Mouse (Mus musculus) granulocyte monocyte progenitor cell, adult 5-6 weeks (primary cell): Measurements from ENCODE around the gene Olfr1181. TPM values are rescaled to one million over a fixed set of nuclear protein-coding genes. Genes with fewer than 3 reads are reported as not detected.
"Not testable (repeated sequence)": the region's sequence is repeated elsewhere in the genome, so short reads cannot be mapped to it uniquely, and the experiment has no call there.

ENCODE experiments used
- ATAC-seq: replicated peaks from 2 replicates; pipeline ENCODE4 v1.8.0; 2016; ENCODE audit warnings: mild to moderate bottlenecking, moderate TSS enrichment, inconsistent platforms; ENCODE audit not compliant: poor library complexity, severe bottlenecking
- total RNA-seq, 2 experiments: library from RNA; stranded (forward) in 1 of 2; stranded (reverse) in 1 of 2; fragments of 200-712, 200-1000 nt in 1 of 2; fragments of >200 nt in 1 of 2; fragmentation: Nextera tagmentation in 1 of 2; gene quantifications; 2 replicates each; pipeline ENCODE4 v1.2.3; 2014 to 2017

The Olfr1181 gene
- total RNA-seq (2014; fragmentation: Nextera tagmentation): not detected in 2 replicates
- total RNA-seq (2017): not detected in 2 replicates

DNA sequence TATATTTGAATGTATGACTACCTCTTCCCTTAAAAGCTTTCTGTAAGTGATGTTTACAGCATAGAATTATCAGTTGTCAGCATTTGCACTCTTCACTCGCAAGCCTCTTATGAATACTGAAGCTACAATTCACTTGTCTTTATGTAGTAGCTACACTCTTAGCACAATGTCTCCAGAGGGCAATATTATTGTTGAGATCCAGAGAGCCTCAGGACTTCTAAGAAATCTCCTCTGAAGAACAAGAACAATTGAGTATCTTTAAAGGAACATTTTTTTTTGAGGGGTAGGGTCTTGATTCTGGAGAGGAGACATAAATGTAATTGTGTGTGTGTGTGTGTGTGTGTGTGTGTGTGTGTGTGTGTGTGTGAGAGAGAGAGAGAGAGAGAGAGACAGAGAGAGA is at the start of gene Olfr1181:
Olfr1181 (minus strand) TSS at position 101 of the 400 bp plus-strand sequence.
- no peak for ATAC-seq

DNA sequence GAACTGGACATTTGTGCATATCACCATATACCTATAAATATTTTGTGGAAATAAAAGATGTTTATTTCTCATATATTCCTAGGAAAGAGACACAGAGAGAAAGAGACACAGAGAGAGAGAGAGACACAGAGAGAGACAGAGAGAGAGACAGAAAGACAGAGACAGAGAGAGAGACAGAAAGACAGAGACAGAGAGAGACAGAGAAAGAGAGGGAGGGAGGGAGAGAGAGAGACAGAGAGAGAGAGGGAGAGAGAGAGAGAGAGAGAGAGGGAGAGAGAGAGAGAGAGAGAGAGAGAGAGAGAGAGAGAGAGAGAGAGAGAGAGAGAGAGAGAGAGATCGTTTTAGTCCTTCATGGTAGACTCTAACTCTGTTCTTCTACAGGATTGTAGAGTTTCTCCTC is 28.6 kb upstream of the Olfr1181 start, which contains the start of gene Olfr1183:
Olfr1183 (plus strand) TSS at position 301 of the 400 bp plus-strand sequence.
- not testable (repeated sequence) for ATAC-seq

DNA sequence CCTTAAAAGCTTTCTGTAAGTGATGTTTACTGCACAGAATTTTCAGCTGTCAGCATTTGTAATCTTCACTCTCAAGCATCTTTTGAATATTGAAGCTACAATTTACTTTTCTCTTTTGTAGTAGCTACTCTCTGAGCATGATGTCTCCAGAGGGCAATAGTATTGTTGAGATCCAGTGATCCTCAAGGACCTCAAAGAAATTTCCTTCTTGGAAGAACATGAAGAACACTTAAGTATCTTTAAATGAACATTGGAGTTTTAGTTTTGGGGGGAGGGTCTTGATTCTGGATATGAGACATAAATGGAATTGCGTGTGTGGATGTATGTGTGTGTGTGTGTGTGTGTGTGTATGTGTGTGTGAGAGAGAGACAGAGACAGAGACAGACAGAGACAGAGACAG is 23.1 kb upstream of the Olfr1181 start, which contains the start of gene Gm13757:
Gm13757 (minus strand) TSS at position 101 of the 400 bp plus-strand sequence.
- ATAC-seq: no peak

DNA sequence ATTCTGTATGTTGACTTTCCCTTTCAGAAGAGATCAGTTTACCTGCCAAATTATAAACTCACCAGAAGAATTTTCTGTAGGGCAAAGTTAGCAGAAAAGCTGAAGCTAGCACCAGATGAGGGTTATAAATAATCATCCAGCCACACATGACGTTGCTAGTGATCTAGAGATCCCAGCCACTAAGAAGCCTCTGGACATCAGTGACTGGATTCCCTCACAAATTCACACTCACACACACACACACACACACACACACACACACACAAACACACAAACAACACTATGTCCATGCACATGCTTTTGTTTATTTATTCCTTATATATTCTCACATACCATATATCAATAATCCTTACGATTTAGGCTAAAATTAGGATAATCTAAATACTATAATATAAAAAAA is 6.9 kb downstream of the Olfr1181 start, which contains the start of gene Olfr1180:
Olfr1180 (minus strand) TSS at position 101 of the 400 bp plus-strand sequence.
- no peak for ATAC-seq

DNA sequence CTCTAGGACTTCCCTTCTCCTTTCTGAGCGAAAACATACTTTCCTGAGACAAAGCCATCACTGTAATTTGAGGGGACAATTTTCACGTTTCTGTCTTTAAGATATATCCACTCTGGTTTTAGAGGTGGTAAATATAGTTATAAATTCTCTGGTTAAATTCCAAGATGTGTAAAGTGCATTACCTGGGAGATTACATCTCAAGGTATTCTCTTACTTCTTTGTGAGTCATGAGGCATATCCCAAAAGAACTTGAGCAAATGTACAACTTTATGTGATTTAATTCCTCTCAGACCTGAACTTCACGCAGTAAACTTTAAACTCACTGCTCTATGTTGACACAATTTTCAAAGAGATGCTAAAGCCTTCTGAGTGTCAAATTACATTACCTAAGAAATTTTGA is 19.6 kb downstream of the Olfr1181 start, which contains the start of gene Olfr1179:
Olfr1179 (minus strand) TSS at position 101 of the 400 bp plus-strand sequence.
- no peak for ATAC-seq

DNA sequence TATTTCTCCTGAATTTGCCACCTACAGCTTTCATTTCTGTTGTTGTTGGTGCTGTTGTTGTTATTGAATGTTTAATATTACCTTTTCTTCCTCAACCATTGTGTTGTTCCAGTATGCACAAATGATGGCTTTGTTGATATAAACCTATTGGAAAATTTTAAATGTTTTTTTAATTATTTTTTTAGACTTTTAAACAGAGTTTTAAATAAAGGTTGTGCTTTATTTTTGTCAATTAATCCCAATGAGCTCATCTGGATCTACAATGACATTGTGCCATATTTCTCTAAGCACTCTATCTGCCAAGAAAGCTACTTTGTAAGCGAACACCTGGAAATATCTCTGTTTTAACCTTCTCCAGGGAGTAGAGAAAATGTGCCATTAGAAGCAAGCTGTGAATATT is 39.2 kb downstream of the Olfr1181 start, which contains the start of gene Olfr1178:
Olfr1178 (plus strand) TSS at position 301 of the 400 bp plus-strand sequence.
- ATAC-seq: no peak

Other genes with a start within 250 kb of the Olfr1181 start
- not detected in 2 replicates for gene Olfr1168, start 244.3 kb downstream of the Olfr1181 start, total RNA-seq (2014; fragmentation: Nextera tagmentation)
- not detected in 2 replicates for gene Olfr1168, start 244.3 kb downstream of the Olfr1181 start, total RNA-seq (2017)
- not detected in 2 replicates for gene Olfr1170, start 197.8 kb downstream of the Olfr1181 start, total RNA-seq (2014; fragmentation: Nextera tagmentation)
- gene Olfr1170, start 197.8 kb downstream of the Olfr1181 start, total RNA-seq (2017): not detected in 2 replicates
- not detected in 2 replicates for gene Olfr1173, start 146.3 kb downstream of the Olfr1181 start, total RNA-seq (2014; fragmentation: Nextera tagmentation)
- gene Olfr1173, start 146.3 kb downstream of the Olfr1181 start, total RNA-seq (2017): not detected in 2 replicates
- not detected in 2 replicates for gene Olfr1174-ps, start 111.0 kb downstream of the Olfr1181 start, total RNA-seq (2014; fragmentation: Nextera tagmentation)
- not detected in 2 replicates for gene Olfr1174-ps, start 111.0 kb downstream of the Olfr1181 start, total RNA-seq (2017)
- not detected in 2 replicates for gene Olfr1175-ps, start 99.0 kb downstream of the Olfr1181 start, total RNA-seq (2014; fragmentation: Nextera tagmentation)
- not detected in 2 replicates for gene Olfr1175-ps, start 99.0 kb downstream of the Olfr1181 start, total RNA-seq (2017)
- not detected in 2 replicates for gene Olfr1176, start 89.5 kb downstream of the Olfr1181 start, total RNA-seq (2014; fragmentation: Nextera tagmentation)
- gene Olfr1176, start 89.5 kb downstream of the Olfr1181 start, total RNA-seq (2017): not detected in 2 replicates
- gene Olfr1177-ps, start 79.7 kb downstream of the Olfr1181 start, total RNA-seq (2014; fragmentation: Nextera tagmentation): not detected in 2 replicates
- not detected in 2 replicates for gene Olfr1177-ps, start 79.7 kb downstream of the Olfr1181 start, total RNA-seq (2017)
- gene Olfr1178, start 39.1 kb downstream of the Olfr1181 start, total RNA-seq (2014; fragmentation: Nextera tagmentation): not detected in 2 replicates
- gene Olfr1178, start 39.1 kb downstream of the Olfr1181 start, total RNA-seq (2017): not detected in 2 replicates
- gene Olfr1179, start 19.7 kb downstream of the Olfr1181 start, total RNA-seq (2014; fragmentation: Nextera tagmentation): not detected in 2 replicates
- gene Olfr1179, start 19.7 kb downstream of the Olfr1181 start, total RNA-seq (2017): not detected in 2 replicates
- not detected in 2 replicates for gene Olfr1180, start 7.0 kb downstream of the Olfr1181 start, total RNA-seq (2014; fragmentation: Nextera tagmentation)
- not detected in 2 replicates for gene Olfr1180, start 7.0 kb downstream of the Olfr1181 start, total RNA-seq (2017)
- not detected in 2 replicates for gene Gm13757, start 23.0 kb upstream of the Olfr1181 start, total RNA-seq (2014; fragmentation: Nextera tagmentation)
- gene Gm13757, start 23.0 kb upstream of the Olfr1181 start, total RNA-seq (2017): not detected in 2 replicates
- gene Olfr1183, start 28.7 kb upstream of the Olfr1181 start, total RNA-seq (2014; fragmentation: Nextera tagmentation): not detected in 2 replicates
- not detected in 2 replicates for gene Olfr1183, start 28.7 kb upstream of the Olfr1181 start, total RNA-seq (2017)
- not detected in 2 replicates for gene Olfr1184, start 57.4 kb upstream of the Olfr1181 start, total RNA-seq (2014; fragmentation: Nextera tagmentation)
- not detected in 2 replicates for gene Olfr1184, start 57.4 kb upstream of the Olfr1181 start, total RNA-seq (2017)
- gene Olfr1185-ps1, start 67.1 kb upstream of the Olfr1181 start, total RNA-seq (2014; fragmentation: Nextera tagmentation): not detected in 2 replicates
- gene Olfr1185-ps1, start 67.1 kb upstream of the Olfr1181 start, total RNA-seq (2017): not detected in 2 replicates
- not detected in 2 replicates for gene Olfr1186, start 92.4 kb upstream of the Olfr1181 start, total RNA-seq (2014; fragmentation: Nextera tagmentation)
- gene Olfr1186, start 92.4 kb upstream of the Olfr1181 start, total RNA-seq (2017): not detected in 2 replicates
- not detected in 2 replicates for gene Olfr1188, start 130.8 kb upstream of the Olfr1181 start, total RNA-seq (2014; fragmentation: Nextera tagmentation)
- gene Olfr1188, start 130.8 kb upstream of the Olfr1181 start, total RNA-seq (2017): not detected in 2 replicates
- not detected in 2 replicates for gene Olfr1189, start 160.3 kb upstream of the Olfr1181 start, total RNA-seq (2014; fragmentation: Nextera tagmentation)
- not detected in 2 replicates for gene Olfr1189, start 160.3 kb upstream of the Olfr1181 start, total RNA-seq (2017)
- gene Olfr1191-ps1, start 214.4 kb upstream of the Olfr1181 start, total RNA-seq (2014; fragmentation: Nextera tagmentation): not detected in 2 replicates
- gene Olfr1191-ps1, start 214.4 kb upstream of the Olfr1181 start, total RNA-seq (2017): not detected in 2 replicates
- not detected in 2 replicates for gene Olfr1192-ps1, start 222.3 kb upstream of the Olfr1181 start, total RNA-seq (2014; fragmentation: Nextera tagmentation)
- not detected in 2 replicates for gene Olfr1192-ps1, start 222.3 kb upstream of the Olfr1181 start, total RNA-seq (2017)
- not detected in 2 replicates for gene Olfr1193, start 249.5 kb upstream of the Olfr1181 start, total RNA-seq (2014; fragmentation: Nextera tagmentation)
- gene Olfr1193, start 249.5 kb upstream of the Olfr1181 start, total RNA-seq (2017): not detected in 2 replicates